Mouse (Mus musculus) urinary bladder, postnatal 4 days (tissue): ENCODE results near the gene Lekr1.
"Not testable (repeated sequence)": the region's sequence is repeated elsewhere in the genome, so short reads cannot be mapped to it uniquely, and the experiment has no call there.

Experiments used
- DNase-seq, 2 experiments: peaks; one replicate each; pipeline ENCODE4 v3.0.0; 2021 to 2022; ENCODE audit warnings: low spot score in 2 of 2

The Lekr1 gene

GRCm38 (mm10) chr3:65766387-65766786 lies 100.4 kb downstream of the Lekr1 start:
- DNase-seq = no peak

GRCm38 (mm10) chr3:65767202-65767862 lies 101.3 kb downstream of the Lekr1 start:
- DNase-seq = no peak

DNA sequence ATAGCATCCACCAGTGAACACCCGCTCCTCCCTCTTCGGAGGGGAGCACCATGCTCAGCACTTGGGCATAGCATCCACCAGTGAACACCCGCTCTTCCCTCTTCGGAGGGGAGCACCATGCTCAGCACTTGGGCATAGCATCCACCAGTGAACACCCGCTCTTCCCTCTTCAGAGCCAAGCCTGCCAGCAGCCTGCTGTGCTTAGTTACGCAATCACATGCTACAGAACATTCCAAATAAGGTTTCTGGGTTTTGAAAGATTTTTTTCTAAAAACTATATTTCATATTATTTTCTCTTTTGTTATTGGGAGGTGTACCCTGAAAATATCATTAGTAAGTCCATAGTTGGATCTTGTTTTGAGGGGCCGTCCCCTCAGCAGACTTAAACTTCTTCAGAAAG lies 103.6 kb downstream of the Lekr1 start:
- not testable (repeated sequence) for DNase-seq

- DNase-seq = no peak
Measured at GRCm38 (mm10) chr3:65773910-65774309, 107.9 kb downstream of the Lekr1 start.

DNA sequence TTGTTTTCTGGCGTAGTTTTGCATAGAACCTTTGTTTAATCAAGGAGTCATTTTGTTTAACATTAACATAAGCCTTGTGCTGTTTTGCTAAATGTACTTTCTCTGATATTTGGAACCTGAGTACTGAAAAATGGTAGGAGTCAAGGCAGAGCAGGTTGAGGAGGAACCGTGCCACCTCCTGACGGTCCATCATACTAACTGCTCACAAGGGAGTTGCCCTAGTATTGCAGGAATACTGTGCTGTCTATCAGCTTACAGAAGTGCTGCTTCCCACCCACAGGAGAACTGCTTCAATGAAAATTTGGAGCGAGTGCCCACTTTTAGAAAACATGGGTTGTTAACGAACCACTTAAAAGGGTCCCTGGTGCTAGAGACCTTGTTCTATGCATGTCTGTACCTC lies 109.1 kb downstream of the Lekr1 start:
- no peak for DNase-seq

DNA sequence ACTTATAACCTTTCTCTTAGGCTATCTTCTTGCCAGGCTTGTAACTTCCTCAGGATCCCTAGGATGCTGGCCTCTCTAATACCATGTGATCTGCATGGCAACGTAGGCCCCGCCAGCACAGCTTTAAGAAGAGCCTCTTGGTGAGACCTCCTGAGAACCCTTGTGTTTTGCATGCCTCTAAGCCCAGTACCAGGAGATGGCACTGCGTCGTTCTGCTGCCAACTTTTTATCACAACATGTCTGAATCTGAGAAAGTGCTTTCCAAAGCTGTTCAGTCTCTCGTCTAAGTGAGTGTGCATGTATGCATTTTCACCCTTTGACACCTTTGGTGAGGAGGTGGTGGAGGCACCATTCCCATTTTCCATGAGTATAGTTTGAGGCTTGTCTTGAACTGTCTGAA lies 116.2 kb downstream of the Lekr1 start:
- no peak for DNase-seq

DNA sequence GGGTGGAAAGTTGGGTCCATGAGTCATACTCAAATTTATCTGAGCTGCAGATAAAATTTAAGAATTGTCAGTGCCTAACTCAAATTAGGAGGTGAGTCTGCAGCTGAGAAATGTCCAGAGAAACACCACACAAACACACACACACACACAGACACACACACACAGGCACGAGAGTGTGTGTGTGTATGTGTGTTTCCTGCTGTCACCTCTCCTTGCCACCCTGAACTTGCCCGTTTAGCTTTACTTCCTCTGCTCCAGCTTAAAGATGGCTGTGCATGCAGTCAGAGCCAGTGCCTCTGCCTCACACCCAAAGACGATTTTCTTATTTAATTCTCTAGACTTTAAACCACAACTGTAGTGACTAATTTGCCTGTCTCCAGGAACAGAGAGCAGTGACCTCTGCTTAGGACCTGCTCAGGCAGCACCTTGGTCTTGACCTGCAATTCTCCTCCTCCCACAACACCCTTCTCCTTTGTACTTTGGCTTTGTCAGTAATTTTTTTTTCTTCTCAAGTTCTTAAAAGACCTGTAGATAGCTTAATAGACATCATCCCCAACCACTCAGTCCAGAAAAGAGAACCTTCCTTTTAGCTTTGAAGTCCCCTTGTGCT lies 124.2 kb downstream of the Lekr1 start:
- DNase-seq = no peak

DNA sequence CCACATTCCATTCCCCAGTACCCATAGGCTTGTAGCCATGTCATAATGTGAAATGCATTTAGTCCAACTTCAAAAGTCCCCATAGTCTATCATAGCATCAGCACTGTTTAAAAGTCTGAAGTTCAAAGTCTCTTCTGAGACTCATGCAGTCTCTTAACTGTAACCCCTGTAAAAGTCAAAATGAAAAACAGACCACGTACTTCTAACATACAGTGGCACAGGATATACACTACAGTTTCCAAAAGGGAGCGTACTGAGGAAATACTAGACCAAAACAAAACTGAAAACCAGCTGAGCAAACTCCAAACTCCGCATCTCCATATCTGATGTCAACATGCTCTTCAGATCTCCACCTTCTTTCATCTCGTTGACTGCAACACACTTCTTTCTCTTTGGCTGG lies 127.5 kb downstream of the Lekr1 start:
- no peak for DNase-seq

GRCm38 (mm10) chr3:65794711-65795110 lies 128.7 kb downstream of the Lekr1 start:
- DNase-seq = no peak

DNA sequence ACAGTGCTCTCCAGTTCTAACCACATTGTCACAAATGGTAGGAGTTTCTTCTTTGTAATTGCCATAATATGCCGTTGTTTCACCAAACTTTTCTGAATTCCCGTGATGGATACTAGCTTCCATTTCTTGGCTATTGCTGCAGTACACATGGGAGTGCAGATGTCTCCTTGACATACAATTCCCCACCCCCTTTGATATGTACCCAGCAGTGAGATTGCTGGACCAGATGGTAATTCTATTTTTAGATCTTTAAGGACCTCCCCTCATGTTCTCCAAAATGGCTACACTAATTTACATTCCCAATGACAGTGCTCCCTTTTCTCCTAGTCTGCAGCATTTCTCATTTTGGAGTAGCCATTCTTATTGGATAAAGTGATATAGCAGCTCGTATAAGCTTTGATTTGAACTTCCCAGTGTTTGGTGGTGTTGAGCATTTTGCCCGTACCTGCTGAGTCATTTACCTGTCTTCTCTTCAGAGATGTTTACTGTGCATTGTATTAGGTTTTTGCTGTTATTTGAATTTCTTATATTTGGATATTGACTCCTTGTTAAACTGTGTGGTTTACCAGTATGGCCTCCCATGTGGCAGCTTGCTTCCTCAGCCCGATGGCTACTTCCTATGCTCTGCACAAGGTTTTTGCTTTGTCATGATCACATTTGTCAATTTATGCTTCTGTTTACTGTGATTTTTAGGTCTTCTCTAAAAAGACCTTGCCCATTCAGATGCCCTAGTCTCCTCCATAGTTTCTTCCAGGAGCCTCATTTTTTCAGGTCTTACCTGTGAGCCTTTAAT lies 131.5 kb downstream of the Lekr1 start:
- DNase-seq = no peak

- DNase-seq = no peak
Measured at GRCm38 (mm10) chr3:65800962-65801361, 134.9 kb downstream of the Lekr1 start.

GRCm38 (mm10) chr3:65802185-65802584 lies 136.2 kb downstream of the Lekr1 start:
- no peak for DNase-seq

- DNase-seq = peak in 1 of 2 experiments; percentile 28
Measured at GRCm38 (mm10) chr3:65802868-65803267, 136.8 kb downstream of the Lekr1 start.

DNA sequence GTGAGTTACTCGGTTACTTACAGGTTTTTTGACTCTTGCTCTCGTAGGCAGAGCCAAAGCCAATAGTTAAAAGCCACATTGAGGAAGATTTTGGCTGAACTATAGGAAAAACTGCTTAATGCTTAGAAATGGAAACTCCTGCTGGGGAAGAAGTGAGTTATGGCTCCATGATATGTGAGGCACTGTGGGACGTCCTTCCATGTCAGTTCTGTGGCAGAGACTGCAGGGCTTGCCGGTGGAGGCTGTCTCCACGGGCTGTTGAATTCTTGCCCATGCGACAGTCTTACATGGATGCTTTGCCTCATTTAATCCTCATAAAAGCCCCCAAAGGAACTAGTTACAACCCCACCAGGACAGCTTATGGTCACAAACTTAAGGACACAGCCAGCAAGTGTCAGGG lies 148.9 kb downstream of the Lekr1 start:
- DNase-seq = no peak

GRCm38 (mm10) chr3:65816012-65816411 lies 150.0 kb downstream of the Lekr1 start:
- no peak for DNase-seq

GRCm38 (mm10) chr3:65818597-65818996 lies 152.6 kb downstream of the Lekr1 start:
- no peak for DNase-seq

- no peak for DNase-seq
Measured at GRCm38 (mm10) chr3:65819841-65820240, 153.8 kb downstream of the Lekr1 start.

DNA sequence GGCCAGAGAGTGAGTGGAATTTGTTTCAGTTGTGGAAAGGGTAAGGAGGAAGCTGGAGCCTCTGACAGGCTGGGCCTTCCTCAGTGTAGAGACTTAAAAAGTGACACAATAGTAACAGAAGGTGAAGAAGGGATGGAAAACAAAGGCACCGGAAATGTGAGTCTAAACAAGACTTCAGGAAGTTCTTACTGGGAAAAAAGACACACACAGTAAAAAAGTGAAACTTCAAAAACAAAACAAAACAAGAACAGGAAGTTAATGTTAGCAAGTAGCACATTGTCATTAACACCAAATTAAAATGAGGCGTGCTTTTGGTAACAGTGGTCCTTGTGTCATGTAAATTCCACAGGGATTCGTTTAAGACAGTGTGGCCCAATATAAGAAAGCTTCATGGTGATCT lies 158.9 kb downstream of the Lekr1 start:
- DNase-seq = no peak

- no peak for DNase-seq
Measured at GRCm38 (mm10) chr3:65826716-65827115, 160.7 kb downstream of the Lekr1 start.

GRCm38 (mm10) chr3:65827400-65827799 lies 161.4 kb downstream of the Lekr1 start:
- DNase-seq = no peak

DNA sequence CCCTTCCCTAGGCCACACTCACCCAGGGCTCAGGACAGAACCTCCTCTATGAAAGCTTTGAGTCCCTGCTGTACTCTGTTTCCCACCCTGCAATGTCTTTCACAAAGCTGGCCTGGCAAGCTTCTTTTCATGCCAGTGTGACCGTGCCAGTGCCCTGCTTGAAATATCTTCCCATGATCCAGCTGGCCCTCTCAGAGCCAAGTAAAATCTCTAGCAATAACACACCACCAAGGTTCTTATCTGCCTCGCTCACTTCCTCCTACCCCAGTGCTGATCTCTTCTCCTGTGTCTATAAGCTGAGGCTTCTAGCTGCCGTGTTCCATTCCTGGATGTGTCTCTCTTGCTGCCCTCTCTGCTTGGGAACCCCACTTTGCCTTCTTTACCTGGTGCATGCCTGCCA lies 162.0 kb downstream of the Lekr1 start:
- DNase-seq = no peak

GRCm38 (mm10) chr3:65829230-65829629 lies 163.2 kb downstream of the Lekr1 start:
- peak; percentile 56 to 68 for DNase-seq

DNA sequence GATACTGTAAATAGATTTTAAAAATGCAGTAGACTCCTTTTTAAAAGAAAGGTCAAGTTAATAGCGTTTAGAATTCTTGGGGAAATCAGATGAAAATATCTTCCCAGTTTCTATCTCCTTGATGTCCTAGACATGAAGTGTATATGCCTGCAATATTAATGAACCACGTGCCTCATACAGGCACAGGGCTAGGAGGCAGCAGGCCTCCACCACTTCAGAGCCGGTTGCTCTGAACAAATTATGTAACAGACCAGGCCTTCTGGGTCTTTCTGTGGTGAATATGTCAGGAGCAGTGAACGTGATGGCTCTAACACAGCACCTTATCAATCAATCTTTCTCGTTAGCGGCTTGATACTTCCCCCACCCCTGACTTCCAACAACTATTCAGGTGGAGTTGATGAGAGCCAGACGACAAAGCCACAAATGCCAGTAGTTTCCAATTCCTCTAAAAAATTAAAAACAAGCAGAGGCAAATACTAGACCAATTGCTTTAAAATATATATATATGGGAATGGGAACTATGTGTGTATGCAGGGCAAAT lies 164.0 kb downstream of the Lekr1 start:
- no peak for DNase-seq
